Mouse (Mus musculus): Measurements from ENCODE around the gene Pax5.

Pax5 gene

GRCm38 (mm10) chr4:44511682-44512081 lies 198.6 kb downstream of the Pax5 start:
- in situ Hi-C loops (cut with MboI; ENCODE audit: unreplicated experiment in 2 of 2), result no loop called here

DNA sequence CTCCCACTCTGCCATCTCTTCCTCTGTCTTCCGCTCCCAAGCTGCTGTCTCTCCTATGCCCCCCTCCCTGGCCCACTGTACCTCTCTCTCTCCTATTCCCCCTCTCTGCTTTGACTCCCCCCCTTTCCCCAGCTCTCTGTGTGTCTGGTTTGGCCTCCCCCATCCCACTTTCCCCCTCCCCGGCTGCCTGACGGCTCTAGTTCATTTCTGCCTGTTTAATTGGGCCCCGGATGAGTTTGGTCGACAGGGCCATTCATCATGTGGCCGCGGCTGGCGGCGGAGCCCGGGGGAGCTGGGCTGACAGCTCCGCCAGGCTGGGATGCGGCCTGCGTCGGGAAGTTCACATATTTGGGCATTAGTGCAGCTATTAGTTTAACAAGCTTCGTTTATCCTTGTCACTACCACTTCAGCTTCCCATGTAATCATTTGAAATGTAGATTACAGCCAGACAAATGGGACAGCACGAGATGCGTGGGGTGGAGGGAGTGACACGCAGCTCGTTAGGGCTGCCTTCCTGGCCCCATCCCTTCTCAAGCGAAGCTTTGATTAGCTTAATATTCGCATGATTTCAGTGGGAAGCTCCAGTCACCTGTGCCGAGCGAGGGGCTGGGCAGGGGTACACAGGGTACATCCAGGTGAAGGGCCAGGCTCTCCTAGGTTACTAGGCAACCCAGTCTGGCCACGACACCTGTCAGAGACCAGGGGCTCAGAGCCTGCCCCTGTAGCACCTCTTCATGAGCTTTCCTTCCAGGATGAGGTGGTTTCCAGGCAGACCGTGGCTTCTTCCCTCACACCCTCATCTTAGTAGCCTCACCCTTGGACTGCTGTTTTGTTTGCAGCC lies 201.7 kb downstream of the Pax5 start:
- in situ Hi-C loops (cut with MboI; ENCODE audit: unreplicated experiment in 2 of 2), result no loop called here

GRCm38 (mm10) chr4:44507861-44508260 lies 202.4 kb downstream of the Pax5 start:
- in situ Hi-C loops (cut with MboI; ENCODE audit: unreplicated experiment in 2 of 2), result no loop called here

- in situ Hi-C loops (cut with MboI; ENCODE audit: unreplicated experiment in 2 of 2), result no loop called here
Measured at GRCm38 (mm10) chr4:44504998-44505397, 205.3 kb downstream of the Pax5 start.

DNA sequence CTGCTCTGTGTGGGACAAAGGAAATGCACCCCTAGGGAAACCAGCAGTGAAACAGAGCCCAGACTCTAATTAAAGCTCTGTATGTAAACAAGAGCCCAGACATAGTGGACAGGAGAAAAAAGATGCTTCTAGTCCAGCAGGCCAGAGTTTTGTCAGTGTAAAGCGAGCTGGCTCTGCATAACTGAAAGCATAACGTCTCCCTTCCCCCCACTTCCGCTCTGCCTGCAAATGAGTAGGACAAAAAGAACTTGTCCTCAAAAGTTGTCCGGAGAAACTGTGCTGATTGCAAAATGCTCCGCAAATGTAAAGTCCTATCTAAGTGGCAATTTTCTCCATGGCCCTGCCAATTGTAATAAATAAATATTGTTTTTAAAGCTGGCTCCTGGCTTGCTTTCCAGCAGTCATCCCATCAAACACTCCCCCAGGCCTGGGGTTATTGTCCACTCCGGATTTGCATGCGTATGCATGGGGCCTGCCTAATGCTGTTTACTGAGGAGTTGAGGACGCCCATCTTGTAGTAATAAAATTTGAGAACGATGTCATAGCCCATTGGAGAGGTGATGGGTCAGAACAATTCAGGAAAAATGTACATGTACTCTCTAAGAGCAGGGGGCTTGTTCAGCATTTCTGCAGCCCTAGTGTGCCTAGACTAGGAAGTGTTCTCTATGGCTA lies 208.0 kb downstream of the Pax5 start:
- in situ Hi-C loops (cut with MboI; ENCODE audit: unreplicated experiment in 2 of 2), result no loop called here

DNA sequence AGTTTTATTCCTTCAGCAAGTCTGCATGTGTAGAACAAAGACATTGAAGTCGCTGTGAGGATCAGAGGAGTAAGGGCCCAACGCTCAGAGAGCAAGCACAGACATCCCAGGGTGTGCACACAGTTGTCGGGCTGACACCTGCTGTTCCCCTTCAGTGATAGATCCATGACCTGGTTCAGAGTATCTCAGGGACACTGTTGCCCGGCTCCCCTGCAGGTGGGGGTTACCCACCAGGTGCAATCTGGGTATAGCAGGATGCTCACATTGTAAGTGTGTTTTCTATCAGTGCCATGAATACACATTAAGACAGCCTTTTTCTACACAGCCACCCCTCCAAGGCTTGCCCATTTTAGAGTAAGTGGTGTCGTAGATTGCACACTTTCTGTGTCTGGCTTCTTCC lies 212.1 kb downstream of the Pax5 start:
- in situ Hi-C loops (cut with MboI; ENCODE audit: unreplicated experiment in 2 of 2), result no loop called here

- in situ Hi-C loops (cut with MboI; ENCODE audit: unreplicated experiment in 2 of 2), result no loop called here
Measured at GRCm38 (mm10) chr4:44495836-44496235, 214.5 kb downstream of the Pax5 start.

DNA sequence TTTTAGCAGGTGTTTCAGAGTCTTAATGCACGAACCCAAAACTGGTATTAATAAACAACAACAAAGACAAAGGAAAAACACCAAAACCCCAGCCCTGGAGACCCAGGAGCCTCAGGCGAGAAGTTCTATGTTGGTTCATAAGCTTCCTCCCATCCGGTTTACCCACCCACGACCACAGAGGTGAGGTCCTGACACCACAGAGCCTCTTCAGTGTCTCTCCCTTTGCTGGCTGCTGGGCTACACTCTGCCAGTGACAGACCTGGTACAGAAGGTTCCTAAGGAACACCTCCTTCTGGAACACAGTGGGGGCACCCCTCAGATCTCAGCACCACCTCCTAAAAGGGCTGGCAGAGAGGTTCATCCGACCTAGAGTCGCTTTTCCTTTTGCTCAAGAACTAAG lies 216.5 kb downstream of the Pax5 start:
- in situ Hi-C loops (cut with MboI; ENCODE audit: unreplicated experiment in 2 of 2), result no loop called here

GRCm38 (mm10) chr4:44490872-44491271 lies 219.4 kb downstream of the Pax5 start:
- in situ Hi-C loops (cut with MboI; ENCODE audit: unreplicated experiment in 2 of 2), result no loop called here

GRCm38 (mm10) chr4:44488702-44489101 lies 221.6 kb downstream of the Pax5 start:
- in situ Hi-C loops (cut with MboI; ENCODE audit: unreplicated experiment in 2 of 2), result no loop called here

- in situ Hi-C loops (cut with MboI; ENCODE audit: unreplicated experiment in 2 of 2), result no loop called here
Measured at GRCm38 (mm10) chr4:44488219-44488618, 222.1 kb downstream of the Pax5 start.

DNA sequence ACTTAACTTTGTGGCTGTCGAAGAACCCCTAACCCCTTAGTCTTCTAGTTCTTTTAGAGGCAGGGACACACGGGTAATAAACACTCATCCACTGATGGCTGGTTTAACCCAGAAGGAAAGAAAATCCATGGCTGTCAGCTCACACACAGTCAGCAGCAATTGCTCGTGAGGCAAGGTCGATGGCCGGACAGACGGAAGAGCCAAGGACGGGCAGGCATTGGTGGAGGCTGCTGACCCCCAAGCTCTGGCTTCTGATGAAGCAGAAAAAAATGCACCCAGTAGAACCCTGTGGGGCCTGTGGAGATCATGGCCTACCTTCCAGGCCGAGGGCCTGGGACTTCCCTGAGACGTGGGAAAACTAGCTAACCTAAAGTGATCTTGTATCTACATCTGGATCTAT lies 227.4 kb downstream of the Pax5 start:
- in situ Hi-C loops (cut with MboI; ENCODE audit: unreplicated experiment in 2 of 2), result no loop called here

GRCm38 (mm10) chr4:44479755-44480154 lies 230.5 kb downstream of the Pax5 start:
- in situ Hi-C loops (cut with MboI; ENCODE audit: unreplicated experiment in 2 of 2), result no loop called here
